Mouse (Mus musculus) retina, postnatal 1 day (tissue): ENCODE data around the gene Olfr328.
"Not testable (repeated sequence)": the region's sequence is repeated elsewhere in the genome, so short reads cannot be mapped to it uniquely, and the experiment has no call there.

Experiments
- DNase-seq: peaks from one replicate; pipeline ENCODE4 v3.0.0-alpha.2; 2012

The Olfr328 gene

DNA sequence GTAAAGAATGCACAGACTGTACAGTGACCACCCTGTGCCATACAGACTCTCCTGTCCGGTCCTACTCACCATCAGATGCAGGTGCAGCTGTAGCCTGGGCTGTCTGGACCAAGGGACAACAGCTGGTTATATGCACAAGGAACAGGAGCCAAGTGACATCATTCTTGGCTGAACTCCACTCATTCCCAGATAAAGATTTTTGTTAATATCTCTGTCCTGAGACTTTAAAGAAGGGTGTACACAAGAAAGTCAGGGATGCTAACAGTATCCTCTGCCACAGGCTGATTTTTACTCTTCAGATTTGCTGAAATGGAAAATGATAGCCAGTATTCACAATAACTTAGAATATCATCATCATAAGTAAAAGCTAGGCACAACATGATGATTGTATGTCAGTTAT lies at the start of gene Olfr328:
Gene Olfr328 (minus strand): TSS at position 101 of the 400 bp plus-strand sequence.
- DNase-seq = no peak

DNA sequence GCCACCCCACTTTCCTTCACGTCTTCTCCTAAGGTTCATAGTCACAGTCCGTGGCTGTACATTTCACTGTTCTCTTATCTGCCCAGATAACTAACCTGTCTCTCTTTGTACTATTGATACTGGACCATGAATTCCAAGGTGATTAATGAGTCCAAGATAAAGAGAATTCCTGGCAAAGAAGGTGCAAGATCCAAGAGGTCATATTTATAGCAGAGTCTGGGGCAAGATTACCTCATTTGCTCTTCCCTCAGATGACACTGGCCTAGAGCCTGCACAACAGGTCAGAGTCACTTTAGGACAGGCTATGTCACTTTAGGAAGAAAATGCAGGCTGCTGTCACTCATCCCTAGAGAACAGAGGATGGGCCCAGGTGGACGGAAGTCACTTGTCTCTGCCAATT lies 49.8 kb upstream of the Olfr328 start:
- DNase-seq = no peak

DNA sequence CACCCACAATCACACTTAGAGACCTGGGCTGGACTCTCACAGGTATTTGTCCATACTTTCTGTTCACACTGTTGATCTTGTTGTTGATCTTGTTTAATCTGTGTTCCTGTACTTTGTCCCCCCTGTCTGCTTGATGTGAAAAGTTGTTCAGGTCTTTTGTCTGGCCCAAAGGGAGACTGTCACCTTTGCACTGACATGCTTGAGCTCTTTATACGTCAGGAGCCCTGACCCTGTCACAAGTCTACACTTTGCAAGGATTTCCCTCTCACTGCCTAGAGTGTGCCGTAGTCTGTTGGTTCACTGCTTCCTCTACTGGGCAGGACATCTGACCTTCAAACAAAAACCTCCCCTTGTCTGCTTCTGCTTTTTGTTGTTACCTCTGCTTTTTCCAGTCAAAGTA lies 49.3 kb upstream of the Olfr328 start:
- no peak for DNase-seq

DNA sequence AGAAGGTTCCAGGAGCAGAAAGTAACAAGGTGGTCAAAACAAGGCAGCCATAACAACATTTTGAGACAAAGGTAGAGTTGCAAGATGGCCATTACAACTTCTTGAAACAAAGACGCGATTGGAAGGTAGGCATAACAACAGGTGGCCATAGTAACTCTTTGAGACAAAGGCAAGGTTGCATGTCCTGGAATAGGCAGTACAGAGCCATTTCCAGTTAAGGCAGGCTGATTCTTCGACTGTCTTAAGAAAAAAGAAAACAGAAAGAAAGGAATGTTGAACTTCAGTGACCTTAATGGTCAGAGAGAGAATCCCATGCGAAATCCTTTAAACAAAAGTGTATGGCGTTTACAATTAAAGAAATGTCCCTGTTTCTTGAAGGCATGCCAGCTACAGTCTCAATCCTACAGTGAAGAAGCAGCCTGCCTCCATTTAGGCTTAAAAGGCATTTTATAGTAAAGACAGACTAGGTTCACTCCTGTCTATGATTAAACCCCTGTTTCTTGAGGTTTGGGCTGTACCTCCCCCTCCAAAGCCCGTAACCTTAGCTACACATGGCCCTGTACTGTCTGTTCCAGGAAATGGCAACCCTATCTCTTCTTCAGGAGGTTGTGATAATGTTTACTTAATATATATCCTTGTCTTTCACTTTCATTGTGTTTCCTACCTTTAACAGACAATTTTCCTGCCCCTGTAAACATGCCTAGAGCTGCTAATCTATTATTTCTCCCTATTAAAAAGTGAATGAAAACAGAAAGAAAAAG lies 47.5 kb upstream of the Olfr328 start:
- DNase-seq = no peak

DNA sequence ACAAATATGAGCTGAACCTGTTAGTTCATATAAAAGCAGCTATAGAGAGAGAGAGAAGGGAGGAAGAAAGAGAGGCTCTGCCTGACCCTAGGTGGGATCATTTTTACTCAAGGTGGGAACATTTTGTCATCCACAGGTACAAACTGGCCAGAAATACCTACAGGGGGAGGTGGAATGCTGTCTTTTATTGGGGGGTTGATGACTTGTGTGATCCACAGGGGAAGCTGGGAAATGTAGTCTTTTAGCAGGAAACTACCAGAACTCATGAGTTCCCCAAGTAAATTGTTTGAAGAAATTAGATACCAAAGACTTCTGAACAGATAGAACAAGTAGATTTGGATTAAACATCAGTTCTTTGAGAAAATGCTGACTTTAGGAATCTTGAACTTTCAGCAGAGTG lies 46.6 kb upstream of the Olfr328 start:
- no peak for DNase-seq

DNA sequence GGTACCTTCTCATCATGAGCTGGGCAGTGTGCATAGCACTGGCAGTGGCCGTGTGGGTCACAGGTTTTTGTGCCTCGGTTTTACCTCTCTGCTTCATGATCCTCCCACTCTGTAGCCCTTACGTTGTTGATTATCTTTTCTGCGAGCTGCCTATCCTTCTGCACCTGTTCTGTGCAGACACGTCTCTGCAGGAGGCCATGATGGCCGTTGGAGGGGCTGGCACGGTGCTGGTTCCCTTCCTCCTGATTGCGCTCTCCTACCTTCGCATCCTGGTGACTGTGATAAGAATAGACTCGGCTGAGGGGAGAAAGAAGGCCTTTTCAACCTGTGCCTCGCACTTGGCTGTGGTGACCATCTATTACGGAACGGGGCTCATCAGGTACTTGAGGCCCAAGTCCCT lies 42.4 kb upstream of the Olfr328 start:
- no peak for DNase-seq

DNA sequence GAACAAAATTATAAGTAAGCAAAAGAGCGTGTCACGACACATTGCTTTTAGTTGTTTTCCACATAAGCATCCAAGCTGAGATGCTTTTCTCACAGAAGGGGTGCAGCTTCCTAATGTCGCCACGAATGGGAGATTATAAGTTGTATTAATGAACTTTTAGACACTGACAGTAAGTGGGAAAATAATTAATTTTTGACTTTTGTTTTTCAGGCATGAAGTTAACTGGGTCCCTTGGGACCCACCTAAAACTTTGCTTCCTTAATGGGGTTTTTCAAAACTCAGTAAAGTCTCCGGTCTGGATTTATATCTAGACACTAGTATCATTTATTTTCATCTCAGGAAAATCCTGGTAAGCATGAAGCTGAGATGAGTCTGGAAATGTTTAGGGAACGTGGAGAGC lies 39.4 kb upstream of the Olfr328 start, which contains the start of gene Olfr324:
Gene Olfr324 (plus strand): TSS at position 301 of the 400 bp plus-strand sequence.
- DNase-seq = no peak

DNA sequence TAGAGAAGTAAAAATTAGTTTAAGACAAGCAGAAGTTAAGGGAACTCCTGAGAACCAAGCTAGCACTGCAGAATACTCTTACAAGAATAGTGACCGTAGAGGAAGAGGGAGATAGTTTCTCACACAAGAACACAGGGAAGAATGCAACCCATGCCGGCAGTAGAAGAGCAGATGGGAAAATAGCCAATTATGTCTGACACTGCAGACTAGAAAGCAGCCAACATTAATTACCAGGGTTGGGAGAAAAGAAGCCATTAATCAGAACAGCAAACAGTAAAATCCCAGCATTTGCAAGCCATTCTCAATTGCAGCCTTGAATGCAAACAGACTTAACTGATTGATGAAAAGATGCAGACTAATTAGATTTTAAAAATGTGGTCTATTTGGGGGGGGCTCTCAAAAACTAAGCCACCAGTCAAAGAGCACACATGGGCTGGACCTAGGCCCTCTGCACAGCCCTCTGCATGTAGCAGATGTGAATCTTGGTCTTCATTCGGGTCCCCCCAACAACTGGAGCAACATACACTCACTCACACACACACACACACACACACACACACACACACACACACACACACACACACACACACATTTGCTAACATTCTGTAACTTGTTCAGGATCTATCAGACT lies 33.3 kb upstream of the Olfr328 start:
- DNase-seq = peak; percentile 36

DNA sequence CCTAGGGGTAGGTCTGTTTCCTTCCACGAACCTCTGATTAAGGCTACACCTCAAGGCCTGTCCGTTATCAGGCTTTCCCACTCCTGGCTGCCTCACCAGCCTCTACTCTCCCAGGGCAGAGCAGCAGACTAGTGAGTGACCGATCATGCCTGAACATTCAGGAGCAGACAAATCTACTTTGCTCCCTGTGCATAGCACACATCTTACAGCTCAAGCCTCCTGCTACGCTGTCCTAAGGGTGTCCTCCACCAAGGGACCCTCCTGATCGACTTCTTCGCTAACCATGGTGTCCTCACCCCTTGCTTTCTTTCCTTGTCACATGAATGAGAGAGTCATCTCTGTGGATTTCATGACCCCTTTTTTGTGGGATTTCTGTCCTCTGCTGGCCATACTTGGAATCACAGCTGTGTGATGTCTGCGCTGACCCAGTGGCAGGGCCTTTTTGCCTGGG lies 32.5 kb upstream of the Olfr328 start:
- peak; percentile 68 for DNase-seq

DNA sequence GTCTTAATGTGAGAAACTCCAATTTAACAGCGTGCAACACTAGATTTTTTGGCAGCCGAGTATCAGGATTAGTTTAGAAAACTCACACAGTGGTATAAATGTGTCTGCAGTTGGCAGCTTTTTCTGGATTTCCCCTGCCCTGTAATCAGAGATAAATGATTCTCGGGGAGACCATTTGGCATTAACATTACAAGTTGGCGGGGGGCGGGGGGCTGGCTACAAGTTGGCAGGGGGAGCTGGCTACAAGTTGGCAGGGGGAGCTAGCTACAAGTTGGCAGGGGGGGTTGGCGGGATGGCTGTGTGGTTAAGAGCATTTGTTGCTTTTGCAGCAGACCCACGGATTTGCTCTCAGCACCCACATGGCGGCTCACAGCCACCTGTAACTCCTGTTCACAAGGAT lies 23.2 kb upstream of the Olfr328 start:
- no peak for DNase-seq

DNA sequence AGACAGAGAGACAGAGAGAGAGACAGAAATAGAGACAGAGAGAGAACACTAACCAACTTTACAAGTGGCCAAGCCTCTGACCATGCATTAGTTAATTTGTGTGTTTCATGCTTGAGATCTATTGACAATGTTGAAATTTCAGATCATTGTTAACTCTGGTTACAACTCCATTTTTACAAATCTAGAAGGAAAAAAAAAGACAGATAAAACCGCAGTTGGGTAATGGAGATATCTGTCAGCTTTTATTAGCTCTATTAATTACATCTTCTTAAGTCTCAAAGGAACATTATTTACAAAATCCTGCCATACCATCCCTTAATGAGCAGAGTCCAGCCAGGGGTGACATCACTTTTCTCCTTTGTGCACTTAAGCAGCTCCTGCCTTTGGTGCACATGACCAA lies 22.0 kb upstream of the Olfr328 start, which contains the start of gene Olfr325:
Gene Olfr325 (plus strand): TSS at position 301 of the 400 bp plus-strand sequence.
- DNase-seq = no peak

DNA sequence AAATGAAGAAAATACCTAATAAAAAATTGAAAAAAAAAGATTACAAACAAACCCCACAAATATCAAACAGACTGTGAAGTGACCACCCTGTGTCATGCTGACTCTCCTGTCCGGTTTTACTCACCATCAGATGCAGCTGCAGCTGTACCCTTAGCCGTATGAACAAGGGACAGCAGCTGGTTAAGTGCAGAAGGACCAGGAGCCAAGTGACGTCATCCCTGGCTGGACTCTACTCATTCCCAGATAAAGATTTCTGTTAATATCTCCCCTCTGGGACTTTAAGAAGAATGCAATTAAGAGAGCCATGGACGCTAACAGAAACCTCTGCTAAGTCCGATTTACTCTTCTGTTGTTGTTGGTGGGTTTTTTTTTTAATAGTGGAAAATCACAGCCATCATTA lies 15.0 kb upstream of the Olfr328 start, which contains the start of gene Olfr224:
Gene Olfr224 (minus strand): TSS at position 149 of the 400 bp plus-strand sequence.
- DNase-seq = no peak

DNA sequence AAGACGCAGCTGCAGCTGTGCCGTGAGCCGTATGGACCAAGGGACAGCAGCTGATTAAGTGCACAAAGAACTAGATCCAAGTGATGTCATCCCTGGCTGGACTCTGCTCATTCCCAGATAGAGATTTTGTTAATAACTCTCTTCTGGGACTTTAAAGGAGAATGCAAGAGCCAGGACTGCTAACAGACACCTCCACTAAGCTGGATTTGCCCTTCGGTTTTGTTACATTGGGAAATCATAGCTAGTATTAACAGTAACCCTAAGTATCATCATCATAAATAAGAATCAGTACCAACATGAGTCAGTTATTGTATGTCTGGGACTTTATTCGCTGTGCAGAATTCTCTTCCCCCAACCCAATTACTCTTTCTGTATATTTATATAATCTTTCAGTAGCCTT lies 9.1 kb downstream of the Olfr328 start, which contains the start of gene Olfr329-ps:
Gene Olfr329-ps (minus strand): TSS at position 101 of the 400 bp plus-strand sequence.
- DNase-seq = no peak

DNA sequence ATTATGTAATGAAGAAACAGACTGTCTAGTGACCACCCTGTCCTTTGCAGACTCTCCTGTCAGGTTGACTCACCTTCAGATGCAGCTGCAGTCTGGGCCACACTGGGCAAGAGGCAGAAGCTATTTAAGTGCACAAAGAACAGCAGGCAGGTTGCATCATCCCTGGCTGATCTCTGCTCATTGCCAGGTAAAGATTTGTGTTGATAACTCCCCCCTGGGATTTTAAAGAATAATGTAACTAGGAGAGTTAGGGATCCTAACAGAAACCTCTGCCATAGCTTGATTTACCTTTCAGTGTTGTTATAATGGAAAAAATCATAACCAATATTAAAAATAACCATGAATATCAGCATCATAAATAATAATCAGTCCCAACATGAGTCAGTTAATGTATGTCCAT lies 20.7 kb downstream of the Olfr328 start, which contains the start of gene Olfr330:
Gene Olfr330 (minus strand): TSS at position 101 of the 400 bp plus-strand sequence.
- not testable (repeated sequence) for DNase-seq

DNA sequence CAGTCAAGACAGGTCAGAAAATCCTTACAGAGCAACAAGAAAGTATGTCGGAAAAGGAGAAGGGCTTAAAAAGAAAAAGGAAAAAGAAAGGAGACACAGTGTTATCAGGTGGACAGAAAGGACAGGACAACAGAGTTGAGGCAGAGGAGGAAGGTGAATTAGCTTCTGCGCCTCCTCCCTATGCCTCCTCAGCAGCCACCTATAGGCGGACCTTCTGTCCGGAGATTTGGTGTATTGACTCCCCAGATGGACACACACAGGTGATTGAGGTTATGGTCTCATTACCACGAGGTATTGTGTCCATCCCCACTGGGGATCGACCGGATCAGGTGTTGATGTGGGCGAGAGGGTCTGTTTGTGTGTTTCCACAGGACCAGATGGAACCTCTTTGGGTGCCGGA lies 35.7 kb downstream of the Olfr328 start:
- not testable (repeated sequence) for DNase-seq

DNA sequence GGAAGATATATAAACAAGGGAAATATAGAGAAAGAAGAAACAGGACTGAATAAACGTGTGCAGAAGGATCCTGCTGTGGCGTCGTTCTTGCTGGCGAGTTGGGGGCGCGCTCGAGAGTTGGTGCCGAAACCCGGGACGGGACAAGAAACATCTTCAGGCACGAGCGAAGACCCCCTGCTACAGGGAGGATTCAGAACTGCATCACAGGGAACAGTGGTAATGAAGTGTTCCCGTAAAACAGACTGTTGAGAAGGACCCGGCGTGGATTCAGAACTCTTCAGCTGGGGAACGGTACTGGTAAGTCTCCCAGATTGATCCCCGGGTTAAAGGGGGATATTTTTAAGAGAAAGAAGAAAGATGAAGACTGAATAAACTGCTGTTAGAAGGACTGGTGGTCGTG lies 36.5 kb downstream of the Olfr328 start:
- not testable (repeated sequence) for DNase-seq

DNA sequence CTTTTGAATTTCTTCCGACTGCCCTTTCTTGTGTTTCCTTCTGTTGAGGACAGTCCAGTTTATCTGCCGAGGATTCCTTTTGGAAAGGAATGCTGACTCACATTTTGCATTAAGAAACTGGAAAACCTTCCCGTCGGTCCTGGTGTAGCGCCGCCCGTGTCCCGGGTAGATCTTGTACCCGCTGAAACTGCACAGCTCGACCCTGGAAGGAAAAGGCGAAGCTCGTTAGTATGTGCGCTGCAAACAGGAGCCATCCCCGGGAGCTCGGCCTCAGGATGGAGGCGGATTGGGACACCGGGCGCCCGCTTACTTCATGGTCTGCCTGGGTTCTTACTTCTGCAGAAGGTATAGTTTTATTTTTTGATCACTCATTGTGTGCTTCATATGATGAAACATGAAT lies 46.4 kb downstream of the Olfr328 start:
- not testable (repeated sequence) for DNase-seq

DNA sequence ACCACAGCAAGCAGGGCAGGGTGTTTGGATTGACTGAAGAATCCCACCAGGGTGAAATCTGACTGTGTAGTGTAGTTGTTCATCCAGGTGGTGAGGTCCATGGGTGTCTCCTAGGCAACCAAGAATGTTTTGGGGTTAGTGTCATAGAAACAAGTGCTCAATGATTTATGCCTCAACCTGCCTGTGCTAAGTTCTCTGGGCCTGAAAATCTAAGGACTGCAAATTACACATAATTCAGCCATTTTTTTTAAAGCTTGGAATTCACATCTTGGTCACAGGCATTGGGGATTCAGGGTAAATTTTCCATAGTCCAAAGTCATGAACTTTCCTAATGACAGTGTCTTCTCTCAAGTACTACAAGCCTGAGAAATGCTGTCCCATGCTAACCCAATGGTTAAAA lies 53.0 kb downstream of the Olfr328 start, which contains the start of gene Olfr331:
Gene Olfr331 (minus strand): TSS at position 101 of the 400 bp plus-strand sequence.
- not testable (repeated sequence) for DNase-seq
